Mouse (Mus musculus) lung, postnatal 0 days (tissue): ENCODE data around the gene Nr1i3. TPM values are rescaled to one million over a fixed set of nuclear protein-coding genes. Genes with fewer than 3 reads are reported as not detected.
A peak's percentile ranks its signal among the peaks of the same experiment; 100 is the strongest.

Experiments used
- ATAC-seq: fragments of 200-750 bp; cut with Nextera tagmentation; 2 replicates; pipeline ENCODE4 v1.8.0; 2017; ENCODE audit warnings: moderate library complexity
- DNase-seq: peaks from one replicate; pipeline ENCODE4 v3.0.0-alpha.2; 2016; ENCODE audit warnings: low spot score
- H3K27ac ChIP-seq: fragments of 300-500 bp; sonication (generic); 2 replicates; pipeline ENCODE4 v1.5.1; 2014; ENCODE audit warnings: antibody characterized with exemption, mild to moderate bottlenecking, low read length, mixed read lengths
- H3K27me3 ChIP-seq: fragments of 300-500 bp; sonication (generic); replicated peaks from 2 replicates; pipeline ENCODE4 v1.6.1; 2014; ENCODE audit warnings: low read length, mixed read lengths; ENCODE audit not compliant: insufficient read depth
- H3K36me3 ChIP-seq: fragments of 300-500 bp; sonication (generic); 2 replicates; pipeline ENCODE4 v1.6.1; 2014; ENCODE audit warnings: low read length, mixed read lengths; ENCODE audit not compliant: insufficient read depth
- H3K4me1 ChIP-seq: fragments of 300-500 bp; sonication (generic); 2 replicates; pipeline ENCODE4 v1.6.1; 2014; ENCODE audit warnings: antibody characterized with exemption, low read depth, low read length, mixed read lengths; ENCODE audit not compliant: insufficient read depth
- H3K4me2 ChIP-seq: fragments of 300-500 bp; sonication (generic); replicated peaks from 2 replicates; pipeline ENCODE4 v1.6.1; 2014; ENCODE audit warnings: low read depth, mild to moderate bottlenecking, low read length, moderate library complexity, mixed read lengths
- H3K4me3 ChIP-seq: fragments of 300-500 bp; sonication (generic); 2 replicates; pipeline ENCODE4 v1.5.1; 2014; ENCODE audit warnings: low read depth, low read length
- H3K9ac ChIP-seq: fragments of 300-500 bp; sonication (generic); replicated peaks from 2 replicates; pipeline ENCODE4 v1.6.1; 2014; ENCODE audit warnings: low read depth, mild to moderate bottlenecking
- H3K9me3 ChIP-seq: fragments of 300-500 bp; sonication (generic); 2 replicates; pipeline ENCODE4 v1.6.1; 2016; ENCODE audit warnings: low read length, mixed read lengths
- CTCF ChIP-seq: IDR thresholded peaks from 2 replicates; pipeline ENCODE4 v1.5.1; 2016; ENCODE audit warnings: antibody characterized with exemption, mild to moderate bottlenecking
- EP300 ChIP-seq: IDR thresholded peaks from 2 replicates; pipeline ENCODE4 v1.6.1; 2016; ENCODE audit warnings: antibody characterized with exemption, mild to moderate bottlenecking, control low read depth
- WGBS: fragments of 180-500 bp; shearing (Covaris S2); extraction: QIAGEN DNeasy Blood & Tissue Kit; methylation state at CpG from one replicate; pipeline ENCODE4 v1.1.7; 2014; 5-methylcytosine and 5-hydroxymethylcytosine counted together
- polyA plus RNA-seq: library from polyadenylated mRNA; unstranded; fragments of >200 nt; fragmentation: Nextera tagmentation; extraction: Ambion mirVana; gene quantifications from 2 replicates; pipeline ENCODE4 v1.2.1, GENCODE M21; 2015

Nr1i3 gene
- polyA plus RNA-seq: 0.07 and 0.08 TPM in 2 replicates

DNA sequence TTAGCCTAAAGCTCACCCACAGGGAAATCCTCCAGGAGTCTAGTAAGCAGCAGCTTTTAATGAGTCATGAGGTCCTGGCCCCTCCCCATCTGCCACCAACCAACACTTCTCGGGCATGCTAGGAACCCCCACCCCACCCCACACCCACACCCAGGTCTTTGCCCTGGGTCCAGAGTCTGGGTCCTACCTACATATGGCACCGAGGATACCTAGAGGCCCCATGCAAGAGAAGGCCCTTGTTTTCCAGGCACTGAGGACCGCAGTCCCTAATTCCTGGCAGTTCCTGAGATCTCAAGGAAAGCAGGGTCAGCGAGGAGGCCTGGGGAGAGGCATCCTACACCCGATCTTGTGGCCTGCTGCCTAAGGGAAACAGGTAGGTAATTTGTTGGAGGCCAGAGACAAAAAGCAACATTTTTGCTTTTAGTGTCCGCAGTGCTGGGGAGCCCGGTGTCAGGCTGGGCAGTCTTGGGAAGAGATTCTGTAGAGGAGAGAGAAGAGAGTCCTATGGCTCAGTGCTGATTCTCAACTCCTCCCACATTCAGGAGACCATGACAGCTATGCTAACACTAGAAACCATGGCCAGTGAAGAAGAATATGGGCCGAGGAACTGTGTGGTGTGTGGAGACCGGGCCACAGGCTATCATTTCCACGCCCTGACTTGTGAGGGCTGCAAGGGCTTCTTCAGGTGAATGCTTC lies at the start of gene Nr1i3:
Nr1i3 (plus strand) TSS at position 170 of the 696 bp plus-strand sequence.
- TF ChIP-seq EP300 (no peak), CTCF (no peak)
- Histone ChIP-seq H3K9me3 (no peaks in the 10 kb centered on the region), H3K4me1 (no peaks in the 10 kb centered on the region), H3K36me3 (no peaks in the 10 kb centered on the region), H3K27me3 (no peaks in the 10 kb centered on the region), H3K4me2 (no peak within 1 kb of the TSS), H3K4me3 (no peak within 1 kb of the TSS), H3K9ac (no peak within 1 kb of the TSS), H3K27ac (no peak within 1 kb of the TSS)
- ATAC-seq (no peak), DNase-seq (no peak)
- WGBS: 69% methylated on average over 10 of the region's 10 CpGs

DNA sequence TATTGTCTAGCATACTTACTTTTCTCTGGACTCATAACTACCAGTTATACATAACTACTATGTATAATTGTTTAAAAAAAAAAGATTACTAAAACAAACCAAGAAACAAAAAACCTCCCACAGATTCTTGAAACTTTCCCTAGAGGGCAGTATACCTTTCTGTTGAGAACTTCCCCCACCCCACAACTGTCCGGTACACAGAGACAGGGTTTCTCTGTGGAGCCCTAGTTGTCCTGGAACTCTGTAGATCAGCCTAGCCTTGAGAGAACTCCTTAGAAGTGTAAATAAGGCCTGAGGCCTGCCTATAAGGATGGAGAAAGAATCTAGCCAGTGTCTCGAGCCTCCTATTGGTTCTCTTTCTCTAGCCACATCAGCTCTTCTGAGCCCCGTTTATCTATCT lies 49.5 kb upstream of the Nr1i3 start:
- 0 out of 2 replicates have a peak, but pooled peaks cover 3% of the 10 kb centered on the region for H3K27me3 ChIP-seq
- H3K9me3 ChIP-seq: no peaks in the 10 kb centered on the region
- 50% methylated on average over 3 of the region's 3 CpGs for WGBS
- H3K4me2 ChIP-seq: no peak overlapping the region
- TF ChIP-seq CTCF (peak; percentile 60), EP300 (no peak)
- H3K4me3 ChIP-seq: no peak overlapping the region
- H3K9ac ChIP-seq: no peak overlapping the region
- ATAC-seq (no peak), DNase-seq (peak; percentile 57)
- H3K36me3 ChIP-seq: no peaks in the 10 kb centered on the region
- H3K27ac ChIP-seq: no peak overlapping the region
- H3K4me1 ChIP-seq: no peaks in the 10 kb centered on the region

DNA sequence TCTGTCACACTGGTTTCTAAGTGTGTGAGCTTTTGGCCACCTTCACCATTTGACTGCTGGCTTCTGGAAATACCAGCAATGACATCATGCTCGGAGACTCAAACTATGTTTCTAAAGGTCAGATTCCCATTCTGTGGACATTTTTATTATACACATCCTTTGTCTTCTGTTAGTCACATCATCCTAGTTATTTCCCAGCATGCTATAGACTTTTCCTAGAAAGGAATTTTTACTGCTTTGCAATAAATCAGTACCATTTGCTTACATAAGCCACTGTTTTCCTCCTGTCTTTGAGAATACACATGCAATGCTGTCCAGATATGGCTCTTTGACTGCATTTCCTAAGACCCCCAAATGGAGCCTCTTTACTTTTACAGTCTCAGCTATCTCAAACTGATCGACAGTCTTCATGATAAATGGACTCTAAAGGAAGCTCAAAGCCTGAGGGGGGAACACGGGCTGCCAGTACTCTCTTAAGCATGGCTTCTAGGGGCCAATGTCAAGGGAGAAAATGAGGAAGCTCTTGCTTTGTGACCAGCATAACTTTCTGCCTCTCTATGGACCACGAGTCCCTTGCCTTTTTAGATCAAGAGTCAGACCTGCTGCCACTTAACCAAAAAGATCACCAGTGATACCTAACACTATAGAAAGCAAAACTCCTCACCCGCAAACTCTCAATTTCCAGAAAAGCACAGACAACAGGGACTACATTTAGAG lies 48.0 kb upstream of the Nr1i3 start:
- WGBS: 64% methylated on average over 5 of the region's 5 CpGs
- no peaks in the 10 kb centered on the region for H3K27me3 ChIP-seq
- no peak overlapping the region for H3K27ac ChIP-seq
- H3K4me3 ChIP-seq: no peak overlapping the region
- no peak overlapping the region for H3K9ac ChIP-seq
- no peak for ATAC-seq
- no peaks in the 10 kb centered on the region for H3K4me1 ChIP-seq
- DNase-seq: no peak
- no peaks in the 10 kb centered on the region for H3K9me3 ChIP-seq
- no peaks in the 10 kb centered on the region for H3K36me3 ChIP-seq
- H3K4me2 ChIP-seq: no peak overlapping the region
- no peak for TF ChIP-seq EP300
- no peak for TF ChIP-seq CTCF

DNA sequence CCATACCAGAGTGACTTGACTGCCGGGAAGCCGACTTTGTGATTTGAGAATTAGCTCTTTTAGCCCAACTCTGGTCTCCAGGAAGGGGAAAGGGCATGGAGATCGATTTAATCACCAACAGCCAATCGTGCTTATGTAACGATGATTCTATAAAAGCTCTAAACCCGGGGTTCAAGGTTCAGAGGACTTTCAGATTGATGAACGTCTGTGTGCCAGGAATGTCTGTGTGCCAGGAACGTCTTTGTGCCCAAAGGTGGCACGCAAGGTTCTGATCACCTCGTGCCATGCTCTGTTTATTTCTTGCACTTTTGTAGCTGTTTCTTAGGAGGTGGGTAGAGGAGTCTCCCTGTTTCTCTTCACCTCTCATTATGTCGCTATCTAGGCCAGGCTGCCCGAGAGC lies 44.9 kb upstream of the Nr1i3 start:
- H3K27ac ChIP-seq: no peak overlapping the region
- H3K4me2 ChIP-seq: no peak overlapping the region
- no peak for DNase-seq
- no peaks in the 10 kb centered on the region for H3K4me1 ChIP-seq
- no peaks in the 10 kb centered on the region for H3K27me3 ChIP-seq
- no peak for ATAC-seq
- H3K9ac ChIP-seq: no peak overlapping the region
- no peak overlapping the region for H3K4me3 ChIP-seq
- WGBS: 87% methylated on average over 12 of the region's 12 CpGs
- no peaks in the 10 kb centered on the region for H3K36me3 ChIP-seq
- H3K9me3 ChIP-seq: no peaks in the 10 kb centered on the region
- no peak for TF ChIP-seq EP300
- TF ChIP-seq CTCF: no peak

DNA sequence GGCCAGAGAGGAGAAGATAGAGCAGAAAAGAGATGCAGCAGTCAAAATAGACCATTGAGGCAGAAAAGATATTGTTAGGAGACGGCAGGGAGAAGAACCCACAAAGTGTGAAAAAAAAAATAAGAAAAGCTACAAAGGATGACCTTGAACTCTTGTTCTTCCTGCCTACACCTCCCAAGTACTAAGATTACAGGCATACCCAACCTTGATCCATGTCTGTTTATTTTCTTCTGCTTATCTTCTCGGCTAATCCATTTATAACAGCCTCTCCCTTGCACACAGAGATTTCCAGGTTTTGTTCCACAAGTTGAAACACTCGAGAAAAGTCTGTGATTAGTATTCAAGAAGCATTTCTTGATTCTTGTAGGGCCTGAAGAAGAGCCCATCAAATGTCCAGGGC lies 43.9 kb upstream of the Nr1i3 start:
- Histone ChIP-seq H3K9ac (no peak overlapping the region), H3K4me2 (no peak overlapping the region), H3K27me3 (no peaks in the 10 kb centered on the region), H3K9me3 (no peaks in the 10 kb centered on the region), H3K4me3 (no peak overlapping the region), H3K27ac (no peak overlapping the region; the same call in 1 of the 2 replicates), H3K4me1 (no peaks in the 10 kb centered on the region), H3K36me3 (no peaks in the 10 kb centered on the region)
- DNase-seq (no peak), ATAC-seq (no peak)
- TF ChIP-seq EP300 (no peak), CTCF (no peak)
- WGBS: 27% methylated on average over 3 of the region's 3 CpGs

DNA sequence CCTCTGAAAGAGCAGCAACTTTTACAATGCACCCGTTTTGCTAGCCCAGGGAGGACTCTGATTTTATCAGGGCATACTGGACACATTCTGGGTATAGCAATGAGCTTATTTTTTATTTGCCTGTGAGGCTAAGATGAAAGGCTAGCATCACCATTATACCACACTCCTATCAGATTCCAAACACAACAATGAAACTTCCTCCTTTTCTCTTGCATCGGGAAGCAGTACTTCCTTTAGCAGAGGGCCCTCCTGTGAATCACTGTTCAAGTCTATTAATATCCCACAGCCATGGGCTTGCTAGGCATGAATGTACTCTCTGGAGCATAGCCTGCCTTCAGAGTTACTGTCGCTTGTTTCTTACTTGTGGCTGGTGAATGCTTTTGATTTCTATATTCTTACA lies 42.6 kb upstream of the Nr1i3 start:
- peak; percentile 59 for TF ChIP-seq EP300
- TF ChIP-seq CTCF: no peak
- no peaks in the 10 kb centered on the region for H3K9me3 ChIP-seq
- no peaks in the 10 kb centered on the region for H3K4me1 ChIP-seq
- H3K9ac ChIP-seq: no peak overlapping the region
- no peak overlapping the region for H3K4me2 ChIP-seq
- no peaks in the 10 kb centered on the region for H3K36me3 ChIP-seq
- H3K27ac ChIP-seq: peak overlapping the region; percentile 59
- ATAC-seq (peak; percentile 91), DNase-seq (peak; percentile 70)
- no peaks in the 10 kb centered on the region for H3K27me3 ChIP-seq
- 43% methylated on average over 3 of the region's 3 CpGs for WGBS
- no peak overlapping the region for H3K4me3 ChIP-seq
